Mouse (Mus musculus) erythroblast, embryonic 14.5 days (primary cell): Measurements from ENCODE around the gene Ggact. TPM values are rescaled to one million over a fixed set of nuclear protein-coding genes. Genes with fewer than 3 reads are reported as not detected.

Experiments used
- H3K27me3 ChIP-seq: 2 replicates; pipeline ENCODE4 v1.6.1; 2012; ENCODE audit warnings: inconsistent platforms; ENCODE audit not compliant: control insufficient read depth
- H3K36me3 ChIP-seq: 2 replicates; pipeline ENCODE4 v1.6.1; 2012; ENCODE audit warnings: mild to moderate bottlenecking, inconsistent platforms; ENCODE audit not compliant: control insufficient read depth
- H3K4me1 ChIP-seq: 2 replicates; pipeline ENCODE4 v1.6.1; 2012; ENCODE audit warnings: inconsistent platforms; ENCODE audit not compliant: control insufficient read depth
- H3K4me3 ChIP-seq: replicated peaks from 2 replicates; pipeline ENCODE3; 2012; ENCODE audit warnings: moderate library complexity, mild to moderate bottlenecking, inconsistent platforms
- H3K9me3 ChIP-seq: 2 replicates; pipeline ENCODE4 v1.6.1; 2012; ENCODE audit warnings: low read length, inconsistent platforms, mixed read lengths; ENCODE audit not compliant: control insufficient read depth
- GATA1 ChIP-seq: IDR thresholded peaks from 2 replicates; pipeline ENCODE4 v1.6.1; 2012; ENCODE audit warnings: low read length, inconsistent platforms, mixed read lengths
- TAL1 ChIP-seq: IDR thresholded peaks from 3 replicates; pipeline ENCODE4 v1.6.1; 2012; ENCODE audit warnings: low read length, inconsistent platforms, mixed read lengths
- polyA plus RNA-seq: library from polyadenylated mRNA; stranded (reverse); fragments of >175 nt; gene quantifications from 2 replicates; pipeline ENCODE4 v1.2.3, GENCODE M21; 2012

The Ggact gene
- polyA plus RNA-seq, 1 experiment = 1.7 TPM

- no peak for TF ChIP-seq GATA1
- TF ChIP-seq TAL1 = no peak
Observed at GRCm38 (mm10) chr14:122920011-122920410, 6.5 kb upstream of the Ggact start.

GRCm38 (mm10) chr14:122917676-122918075 is 4.1 kb upstream of the Ggact start:
- no peak overlapping the region for H3K4me3 ChIP-seq
- H3K36me3 ChIP-seq = no peaks in the 10 kb centered on the region
- TF ChIP-seq GATA1 = no peak
- TF ChIP-seq TAL1 = no peak
- H3K4me1 ChIP-seq = peaks cover 7% of the 10 kb centered on the region
- no peaks in the 10 kb centered on the region for H3K27me3 ChIP-seq
- no peaks in the 10 kb centered on the region for H3K9me3 ChIP-seq

More at GRCm38 (mm10) chr14:122920011-122920410, 6.5 kb upstream of the Ggact start:
- Histone ChIP-seq H3K27me3 (no peaks in the 10 kb centered on the region), H3K4me1 (no peaks in the 10 kb centered on the region), H3K9me3 (no peaks in the 10 kb centered on the region), H3K4me3 (no peak overlapping the region), H3K36me3 (no peaks in the 10 kb centered on the region)

- TF ChIP-seq TAL1 = no peak
- H3K4me3 ChIP-seq = peak overlapping the region; percentile 82
Observed at GRCm38 (mm10) chr14:122912812-122913498, 602 bp downstream of the Ggact start.

GRCm38 (mm10) chr14:122912137-122912536 is 1.4 kb downstream of the Ggact start:
- H3K4me1 ChIP-seq = peaks cover 18% of the 10 kb centered on the region
- TF ChIP-seq GATA1 (no peak), TAL1 (no peak)

More at GRCm38 (mm10) chr14:122912812-122913498, 602 bp downstream of the Ggact start:
- no peaks in the 10 kb centered on the region for H3K27me3 ChIP-seq
- peaks cover 18% of the 10 kb centered on the region for H3K4me1 ChIP-seq
- no peaks in the 10 kb centered on the region for H3K36me3 ChIP-seq
- H3K9me3 ChIP-seq = no peaks in the 10 kb centered on the region

GRCm38 (mm10) chr14:122911265-122911664 is 2.3 kb downstream of the Ggact start:
- TF ChIP-seq TAL1 = no peak
- TF ChIP-seq GATA1 = no peak
- Histone ChIP-seq H3K4me1 (peaks cover 18% of the 10 kb centered on the region), H3K36me3 (no peaks in the 10 kb centered on the region), H3K4me3 (no peak overlapping the region), H3K27me3 (no peaks in the 10 kb centered on the region), H3K9me3 (no peaks in the 10 kb centered on the region)

More at GRCm38 (mm10) chr14:122912137-122912536, 1.4 kb downstream of the Ggact start:
- Histone ChIP-seq H3K4me3 (peak overlapping the region; percentile 82), H3K9me3 (no peaks in the 10 kb centered on the region), H3K27me3 (no peaks in the 10 kb centered on the region), H3K36me3 (no peaks in the 10 kb centered on the region)

GRCm38 (mm10) chr14:122909368-122910091 is 4.0 kb downstream of the Ggact start:
- Histone ChIP-seq H3K4me3 (no peak overlapping the region), H3K9me3 (no peaks in the 10 kb centered on the region), H3K36me3 (peaks cover 3% of the 10 kb centered on the region; the same call in 1 of the 2 replicates), H3K4me1 (peaks cover 18% of the 10 kb centered on the region), H3K27me3 (no peaks in the 10 kb centered on the region)
- TF ChIP-seq GATA1 (no peak), TAL1 (no peak)

GRCm38 (mm10) chr14:122908075-122908474 is 5.5 kb downstream of the Ggact start:
- Histone ChIP-seq H3K9me3 (no peaks in the 10 kb centered on the region), H3K4me1 (peaks cover 15% of the 10 kb centered on the region), H3K27me3 (no peaks in the 10 kb centered on the region), H3K36me3 (peaks cover 5% of the 10 kb centered on the region), H3K4me3 (no peak overlapping the region)
- TF ChIP-seq TAL1 (no peak), GATA1 (no peak)

GRCm38 (mm10) chr14:122905007-122905406 is 8.6 kb downstream of the Ggact start:
- Histone ChIP-seq H3K4me3 (no peak overlapping the region), H3K27me3 (no peaks in the 10 kb centered on the region), H3K36me3 (peaks cover 9% of the 10 kb centered on the region), H3K4me1 (no peaks in the 10 kb centered on the region), H3K9me3 (no peaks in the 10 kb centered on the region)
- no peak for TF ChIP-seq GATA1
- no peak for TF ChIP-seq TAL1

- H3K27me3 ChIP-seq = no peaks in the 10 kb centered on the region
- H3K36me3 ChIP-seq = peaks cover 12% of the 10 kb centered on the region
- H3K4me1 ChIP-seq = no peaks in the 10 kb centered on the region
- no peaks in the 10 kb centered on the region for H3K9me3 ChIP-seq
- TF ChIP-seq TAL1 (no peak), GATA1 (no peak)
- no peak overlapping the region for H3K4me3 ChIP-seq
Observed at GRCm38 (mm10) chr14:122903923-122904351, 9.6 kb downstream of the Ggact start.
